Mouse (Mus musculus): ENCODE data around the gene Ceacam18.
"Not testable (repeated sequence)": the region's sequence is repeated elsewhere in the genome, so short reads cannot be mapped to it uniquely, and the experiment has no call there.

The Ceacam18 gene

GRCm38 (mm10) chr7:43634500-43634899 is at the start of gene Ceacam18:
Ceacam18 (plus strand) TSS chr7:43634707.
- no peak for DNase-seq (ENCODE audit: low spot score)

DNA sequence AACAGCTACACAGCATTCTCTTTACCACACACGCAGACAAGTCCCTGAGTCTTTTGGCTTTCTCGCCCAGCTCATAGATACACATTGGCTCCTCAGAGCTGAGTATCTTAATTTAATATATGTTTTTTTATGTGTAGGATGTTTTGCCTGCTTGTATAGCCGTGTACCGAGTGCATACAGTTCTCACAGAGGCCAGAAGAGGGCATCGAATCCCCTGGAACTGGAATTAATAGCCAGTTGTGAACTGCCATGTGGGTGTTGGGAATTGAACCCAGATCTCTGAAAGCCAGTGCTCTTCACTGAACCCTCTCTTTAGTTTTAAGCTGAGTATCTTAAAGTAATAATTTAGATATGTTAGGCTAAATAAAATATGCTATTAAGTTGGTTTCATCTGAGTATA is 49.7 kb upstream of the Ceacam18 start:
- DNase-seq (ENCODE audit: low spot score) = no peak

DNA sequence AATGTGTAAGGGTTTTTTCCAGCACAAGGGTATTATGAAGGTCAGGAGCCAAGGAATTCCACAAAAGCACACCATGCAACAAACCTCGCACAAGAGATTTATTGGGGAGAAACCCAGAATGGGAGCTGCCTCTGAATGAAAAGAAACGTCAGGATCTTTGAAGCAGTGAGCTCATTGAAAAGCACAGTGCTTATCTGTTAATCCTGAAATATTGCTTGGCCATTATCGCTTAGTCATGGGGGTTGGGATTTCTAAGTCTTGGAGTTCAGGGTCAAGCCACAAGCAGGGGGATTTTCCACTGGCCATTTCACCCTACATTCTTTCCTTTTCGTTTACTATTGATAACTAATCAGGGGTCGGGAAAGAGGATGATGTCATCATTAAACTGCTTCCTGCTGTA is 32.6 kb upstream of the Ceacam18 start:
- DNase-seq (ENCODE audit: low spot score) = no peak

- peak; percentile 43 for DNase-seq (ENCODE audit: low spot score)
Observed at GRCm38 (mm10) chr7:43606896-43607742, 27.4 kb upstream of the Ceacam18 start, which contains the start of gene Zfp819. Zfp819 (plus strand) TSS chr7:43607169.

GRCm38 (mm10) chr7:43607743-43608287 is 26.7 kb upstream of the Ceacam18 start:
- DNase-seq (ENCODE audit: low spot score) = no peak

GRCm38 (mm10) chr7:43608316-43608824 is 26.1 kb upstream of the Ceacam18 start:
- no peak for DNase-seq (ENCODE audit: low spot score)

DNA sequence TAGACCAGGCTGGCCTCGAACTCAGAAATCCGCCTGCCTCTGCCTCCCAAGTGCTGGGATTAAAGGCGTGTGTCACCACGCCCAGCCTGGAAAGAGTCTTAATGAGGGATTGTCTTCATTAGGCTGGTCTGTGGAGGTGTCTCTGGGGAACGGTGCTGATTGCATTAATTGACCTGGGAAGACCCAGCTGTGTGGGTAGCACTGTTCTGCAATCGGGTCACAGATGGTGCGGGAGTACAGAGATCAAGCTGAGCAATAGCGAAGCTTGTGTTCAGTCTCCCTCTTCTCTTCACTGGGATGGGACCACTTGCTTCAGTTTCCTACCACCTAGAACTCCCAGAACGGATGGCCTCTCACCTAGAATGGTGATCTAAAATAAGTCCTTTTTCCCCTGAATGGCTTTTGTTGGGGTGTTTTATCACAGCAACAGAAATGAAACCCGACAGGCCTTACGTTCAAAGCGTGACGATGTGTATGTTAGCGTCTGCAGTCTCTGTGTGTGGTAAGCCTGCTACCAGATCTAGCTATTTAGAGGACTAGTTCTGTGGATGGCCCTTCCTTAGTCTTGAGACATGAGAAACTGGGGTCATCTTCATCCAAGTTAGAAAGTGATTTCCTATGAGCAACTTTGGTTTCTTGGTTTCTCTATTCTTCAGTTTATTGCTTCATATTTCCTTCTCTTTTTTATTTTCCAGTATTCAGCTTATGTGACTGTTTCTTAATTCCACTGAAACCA is 20.5 kb upstream of the Ceacam18 start:
- DNase-seq (ENCODE audit: low spot score) = no peak

DNA sequence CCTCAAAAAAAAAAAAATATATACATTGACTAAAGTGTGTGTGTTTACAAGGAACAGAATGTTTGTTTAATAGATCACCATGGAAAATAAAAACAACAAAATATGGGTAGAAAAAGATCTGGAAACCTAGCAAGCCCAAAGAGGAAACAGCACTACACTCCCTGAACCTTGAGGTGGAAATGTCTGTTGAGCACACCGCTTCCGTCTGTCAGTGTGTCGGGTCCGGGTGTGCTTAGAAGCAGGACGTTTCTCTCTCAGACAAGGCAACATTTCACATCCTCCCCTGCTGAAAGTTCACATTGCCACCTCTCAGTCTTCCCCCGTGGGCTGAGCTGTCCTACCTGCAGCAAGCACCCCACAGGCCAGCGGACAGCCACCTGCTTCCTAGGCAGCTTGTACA is 11.6 kb upstream of the Ceacam18 start:
- DNase-seq (ENCODE audit: low spot score) = no peak

GRCm38 (mm10) chr7:43623819-43624218 is 10.7 kb upstream of the Ceacam18 start:
- no peak for DNase-seq (ENCODE audit: low spot score)

DNA sequence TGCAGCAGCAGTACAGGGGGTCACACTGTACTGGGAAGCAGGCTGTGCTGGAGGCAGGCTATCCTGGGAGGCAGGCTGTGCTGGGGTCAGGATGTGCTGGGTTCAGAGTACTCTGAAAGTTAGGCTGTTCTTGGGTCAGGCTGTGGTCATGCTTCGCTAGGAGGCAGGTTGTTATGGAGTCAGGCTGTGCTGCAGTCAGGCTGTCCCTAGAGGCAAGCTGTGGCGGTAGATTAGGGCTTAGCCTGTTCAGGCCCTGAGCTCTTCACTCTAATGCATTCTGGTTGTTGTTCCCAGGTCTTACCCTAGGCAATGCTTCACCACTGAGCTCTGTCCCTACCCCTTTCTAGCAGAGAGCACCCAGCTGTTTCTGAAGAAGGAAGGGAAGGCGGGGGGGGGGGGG is 9.4 kb upstream of the Ceacam18 start:
- no peak for DNase-seq (ENCODE audit: low spot score)

DNA sequence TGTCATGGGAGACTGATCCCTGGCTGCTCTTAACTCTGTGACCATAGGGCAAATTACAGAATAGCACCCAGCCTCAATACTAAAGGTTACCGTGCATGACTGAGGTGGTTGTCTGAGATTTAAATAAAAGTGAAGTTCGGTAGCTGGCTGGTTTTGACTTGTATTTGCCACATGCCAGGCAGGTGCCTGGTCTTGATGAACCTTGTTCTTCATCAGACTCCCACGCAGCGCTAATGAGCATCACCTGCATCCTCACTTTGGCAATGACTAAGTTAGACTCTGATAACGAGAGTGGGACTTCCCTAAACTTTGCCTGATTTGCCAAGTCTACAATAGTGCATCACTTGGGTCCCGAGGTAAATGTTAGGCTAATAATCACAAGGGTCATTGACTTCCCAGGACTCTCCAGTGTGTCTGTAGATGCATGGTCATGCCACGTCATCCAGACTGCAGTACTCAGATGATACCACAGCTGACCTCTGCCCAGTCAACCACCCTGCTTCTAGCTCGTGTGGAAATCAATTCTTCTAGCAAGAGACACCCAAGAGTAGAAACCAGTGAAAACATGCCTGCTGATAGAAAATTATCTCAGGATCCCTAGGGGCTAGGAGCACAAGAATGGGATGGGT is 8.6 kb upstream of the Ceacam18 start:
- no peak for DNase-seq (ENCODE audit: low spot score)

DNA sequence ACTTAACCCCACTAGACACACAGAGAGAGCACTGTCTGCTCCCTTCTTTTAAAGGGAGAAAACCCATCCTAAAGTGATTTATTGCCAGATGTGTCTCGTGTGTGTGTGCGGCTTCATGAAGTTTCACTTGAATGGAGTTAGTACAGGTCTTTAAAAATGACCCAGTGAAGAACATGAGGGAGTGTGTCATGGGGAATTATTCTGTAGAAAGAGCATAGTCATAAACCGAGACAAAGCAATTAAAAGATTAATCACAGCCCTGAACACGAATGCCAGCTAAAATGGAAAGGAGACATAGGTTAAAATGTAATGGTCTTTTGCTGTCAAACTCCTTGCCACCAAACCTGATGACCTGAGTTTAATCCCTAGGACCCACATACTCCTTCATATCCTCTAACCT is 567 bp upstream of the Ceacam18 start:
- no peak for DNase-seq (ENCODE audit: low spot score)

DNA sequence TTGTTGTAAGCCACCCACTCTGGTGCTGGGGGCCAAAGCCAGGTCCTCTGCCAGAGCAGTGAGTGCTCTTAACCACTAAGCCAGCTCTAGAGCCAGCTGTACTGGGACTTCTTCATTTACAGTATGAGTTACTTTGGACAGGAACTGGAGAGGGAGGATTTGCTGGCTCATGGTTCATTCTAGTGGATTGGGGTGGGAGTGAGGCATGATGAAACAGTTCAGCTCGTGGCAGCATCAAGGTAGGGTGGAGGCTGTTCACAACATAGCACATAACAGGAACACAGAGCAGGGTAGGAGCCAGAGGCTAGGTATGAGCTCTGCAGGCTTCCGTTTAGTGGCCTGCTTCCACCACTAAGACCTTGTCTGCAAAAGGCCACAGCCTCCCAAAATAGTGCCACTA is 1.7 kb downstream of the Ceacam18 start:
- DNase-seq (ENCODE audit: low spot score) = no peak

- no peak for DNase-seq (ENCODE audit: low spot score)
Observed at GRCm38 (mm10) chr7:43637118-43637517, 2.6 kb downstream of the Ceacam18 start.

DNA sequence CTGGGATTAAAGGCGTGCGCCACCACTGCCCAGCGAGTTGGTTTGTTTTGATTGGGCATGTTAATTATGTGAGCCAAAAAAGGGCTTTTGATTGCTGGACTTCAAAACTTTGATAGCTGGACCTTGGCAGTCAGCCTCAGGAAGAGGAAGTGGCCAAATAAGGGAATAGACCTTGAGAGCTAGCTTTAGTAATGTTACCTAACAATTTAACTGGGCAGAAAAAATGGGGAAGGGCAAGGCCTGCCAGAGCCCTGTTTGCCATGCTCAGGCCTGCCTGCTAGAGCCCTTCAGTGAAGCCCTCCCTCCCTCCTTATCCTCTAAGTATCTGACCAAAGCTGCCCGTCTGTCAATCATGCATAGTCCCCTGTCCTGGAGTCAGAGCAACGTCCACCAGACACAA is 8.1 kb downstream of the Ceacam18 start:
- DNase-seq (ENCODE audit: low spot score) = no peak

DNA sequence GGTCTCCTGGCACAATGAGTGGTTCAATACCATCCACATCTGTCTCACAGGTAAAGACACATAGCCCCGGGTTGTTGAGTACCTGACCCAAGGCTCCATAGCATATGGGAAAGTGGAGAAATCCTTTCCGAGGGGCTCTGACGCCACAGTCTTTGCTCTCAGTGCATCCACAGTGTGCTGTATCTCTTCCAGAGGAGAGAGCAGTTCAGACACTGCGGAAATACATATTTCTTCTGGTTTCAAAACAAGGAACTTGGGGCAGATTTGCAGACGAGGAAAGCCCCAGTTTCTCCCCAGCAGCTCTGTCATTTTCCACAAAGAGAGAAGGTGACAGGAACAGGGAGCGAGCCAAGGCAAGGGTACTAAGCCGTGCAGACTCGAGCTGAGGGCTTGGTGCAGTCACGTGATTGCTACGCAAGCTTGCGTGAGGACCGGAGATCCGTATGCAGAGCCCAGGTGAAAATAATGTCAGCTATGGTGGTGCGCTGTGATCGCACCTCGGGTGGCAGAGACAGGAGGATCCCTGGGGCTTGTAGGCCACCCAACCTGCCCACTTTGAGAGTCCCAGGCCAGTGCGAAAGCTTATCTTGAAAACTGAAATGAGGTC is 8.6 kb downstream of the Ceacam18 start:
- DNase-seq (ENCODE audit: low spot score) = no peak

DNA sequence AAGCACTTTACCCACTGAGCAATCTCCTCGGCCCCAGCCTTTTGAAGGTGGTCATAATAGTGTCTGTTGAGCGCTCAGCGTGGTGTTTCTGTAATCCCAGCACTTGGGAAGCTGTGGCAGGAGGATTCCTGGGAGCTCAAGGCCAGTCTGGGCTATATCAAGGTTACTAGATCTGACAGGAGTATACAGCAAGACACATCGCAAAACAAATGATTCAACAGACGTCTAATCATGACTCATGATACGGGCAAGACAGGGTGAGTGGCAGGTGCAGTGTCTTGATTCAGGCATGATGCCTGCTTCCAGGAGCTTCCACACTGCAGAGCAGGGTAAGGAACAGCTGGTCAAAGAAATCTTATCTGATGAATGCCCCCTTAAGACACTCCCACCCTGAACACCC is 18.2 kb downstream of the Ceacam18 start:
- no peak for DNase-seq (ENCODE audit: low spot score)

DNA sequence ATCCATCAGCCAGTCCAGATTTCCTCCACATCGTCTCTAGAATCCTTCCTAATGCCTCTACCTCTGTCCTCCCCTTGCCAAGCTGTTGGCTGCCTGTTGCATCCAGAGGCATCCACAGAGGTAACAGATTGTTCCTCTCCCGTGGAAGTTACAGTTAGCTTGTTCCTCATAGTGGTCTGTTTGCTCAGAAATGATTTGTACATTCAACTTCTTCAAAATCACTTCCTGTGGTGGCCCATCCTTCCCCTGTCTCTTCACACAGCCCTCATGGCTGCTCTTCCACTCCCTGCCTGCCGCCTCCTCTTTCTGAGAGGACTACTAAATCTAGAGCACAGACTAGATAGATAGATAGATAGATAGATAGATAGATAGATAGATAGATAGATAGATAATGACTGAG is 20.0 kb downstream of the Ceacam18 start:
- DNase-seq (ENCODE audit: low spot score) = no peak

DNA sequence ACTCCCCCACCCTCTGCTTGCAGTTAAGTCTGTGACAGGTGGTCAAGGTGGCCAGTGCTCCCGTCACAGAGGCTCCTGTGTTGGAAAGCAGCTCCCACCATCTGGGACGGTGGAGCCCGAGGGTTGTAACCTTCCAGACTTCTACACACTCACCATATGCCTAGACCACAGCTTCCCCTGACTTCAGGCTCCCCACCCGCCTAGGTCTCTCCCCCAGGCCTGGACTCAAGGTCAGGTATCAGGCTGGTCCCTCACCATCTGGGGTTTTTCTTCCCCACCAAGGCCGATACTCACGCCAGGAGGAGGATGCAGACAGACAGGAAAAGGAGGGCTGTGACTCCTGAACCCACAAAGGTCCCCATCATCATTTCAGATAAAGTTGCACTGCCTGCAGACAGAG is 21.7 kb downstream of the Ceacam18 start:
- no peak for DNase-seq (ENCODE audit: low spot score)

DNA sequence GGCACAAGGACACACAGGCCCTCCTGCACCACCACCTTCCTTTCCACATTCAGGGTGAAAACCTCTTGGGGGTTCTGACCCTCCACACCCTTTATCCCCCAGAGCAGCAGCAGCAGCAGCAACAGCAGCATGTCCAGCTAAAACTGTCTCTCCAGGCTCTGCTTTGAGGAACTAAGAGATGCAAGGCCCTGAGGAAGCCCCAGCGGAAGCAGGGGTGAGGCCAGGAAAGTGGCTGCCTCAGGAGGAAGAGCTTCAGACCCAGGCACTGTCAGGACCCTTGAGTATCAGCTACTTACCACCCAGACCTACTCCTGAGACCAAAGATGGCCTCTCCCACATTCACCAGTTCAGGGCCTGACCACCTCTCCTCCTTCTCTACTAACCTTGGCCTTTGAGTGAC is 25.5 kb downstream of the Ceacam18 start, which contains the start of gene Siglece:
Siglece (minus strand) TSS at position 160 of the 400 bp plus-strand sequence.
- DNase-seq (ENCODE audit: low spot score) = no peak

DNA sequence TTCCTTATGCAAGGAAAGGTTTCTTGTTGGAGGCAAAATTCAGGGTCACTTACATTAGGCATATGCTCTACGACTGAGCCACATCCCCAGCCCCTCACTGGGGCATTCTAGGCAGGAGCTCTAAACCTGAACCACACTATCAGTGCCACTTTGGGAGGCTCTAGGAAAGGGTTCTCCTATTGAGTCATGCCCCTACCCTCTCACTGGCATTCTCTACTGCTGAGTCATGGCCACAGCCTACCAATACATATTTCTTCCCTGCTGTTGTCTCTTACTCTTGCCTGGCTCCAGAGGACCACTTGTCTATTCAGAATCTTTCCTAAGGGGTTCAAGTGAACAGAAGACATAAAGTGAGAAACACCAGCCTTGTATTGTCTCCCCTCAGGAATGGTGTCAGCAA is 28.3 kb downstream of the Ceacam18 start:
- no peak for DNase-seq (ENCODE audit: low spot score)

DNA sequence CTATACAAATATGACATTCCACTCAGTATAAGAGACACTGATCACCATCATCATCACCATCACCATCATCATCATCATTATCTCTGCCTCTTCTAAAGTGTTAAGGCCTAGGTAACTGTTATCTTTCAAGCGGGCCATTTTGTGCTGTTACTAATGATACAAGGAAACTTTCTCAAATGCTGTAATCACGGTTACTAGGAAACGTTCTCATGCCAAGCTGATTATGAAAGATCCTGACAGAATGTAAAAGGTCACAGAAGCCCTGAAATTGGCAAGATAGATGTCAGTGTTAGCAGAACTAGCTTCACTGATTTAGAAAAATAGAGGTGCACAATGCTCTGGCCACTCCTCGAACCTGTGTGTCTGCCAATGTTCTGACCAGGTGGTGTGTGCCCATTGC is 32.7 kb downstream of the Ceacam18 start:
- not testable (repeated sequence) for DNase-seq (ENCODE audit: low spot score)

All from urinary bladder, postnatal 14 days (tissue).